Mouse (Mus musculus) left cerebral cortex, postnatal 10 days (tissue): ENCODE data around the gene 4933412E24Rik. TPM values are rescaled to one million over a fixed set of nuclear protein-coding genes. Genes with fewer than 3 reads are reported as not detected.
A peak's percentile ranks its signal among the peaks of the same experiment; 100 is the strongest.

Source experiments
- DNase-seq, 2 experiments: peaks; one replicate each; pipeline ENCODE4 v3.0.0; 2021 to 2022; ENCODE audit warnings: low spot score in 2 of 2, mixed read lengths in 1 of 2; ENCODE audit errors: extremely low spot score in 1 of 2
- intact Hi-C: fragments of 180-260 bp; cut with DNase I; formaldehyde crosslinking; loops from one replicate; pipeline ENCODE4 v1.15.1; 2025
- total RNA-seq, 2 experiments: library from RNA; stranded (reverse); gene quantifications; 2 replicates each; pipeline ENCODE4 v1.2.3; 2021

4933412E24Rik gene
- not detected for total RNA-seq

DNA sequence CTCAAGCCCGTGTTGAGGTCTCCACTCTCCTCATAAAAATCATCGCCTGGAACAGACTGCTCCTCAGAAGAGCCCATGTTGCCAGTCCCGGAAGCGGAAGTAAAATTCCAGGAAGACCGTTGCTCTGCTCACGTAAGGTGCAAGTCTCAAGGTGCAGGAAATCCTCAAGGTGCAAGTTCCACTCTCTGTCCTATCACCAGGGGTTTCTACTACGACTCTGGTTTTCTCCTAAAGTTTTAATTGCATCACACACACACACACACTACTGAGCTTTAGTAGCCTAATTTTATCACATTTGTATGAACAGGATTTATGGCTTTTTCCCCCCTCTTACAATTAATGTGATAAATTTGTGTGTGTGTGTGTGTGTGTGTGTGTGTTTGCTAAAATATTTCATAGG is at the start of gene 4933412E24Rik:
Gene 4933412E24Rik, minus strand, starts transcription at position 101 of the 400 bp plus-strand sequence.
- DNase-seq: no peak
- intact Hi-C loops: no loop called here

- intact Hi-C loops: no loop called here
- no peak for DNase-seq
Measured at GRCm38 (mm10) chr15:60030728-60031127, 14.3 kb upstream of the 4933412E24Rik start.

- no peak for DNase-seq
- intact Hi-C loops: no loop called here
Measured at GRCm38 (mm10) chr15:60021256-60021655, 4.8 kb upstream of the 4933412E24Rik start.

DNA sequence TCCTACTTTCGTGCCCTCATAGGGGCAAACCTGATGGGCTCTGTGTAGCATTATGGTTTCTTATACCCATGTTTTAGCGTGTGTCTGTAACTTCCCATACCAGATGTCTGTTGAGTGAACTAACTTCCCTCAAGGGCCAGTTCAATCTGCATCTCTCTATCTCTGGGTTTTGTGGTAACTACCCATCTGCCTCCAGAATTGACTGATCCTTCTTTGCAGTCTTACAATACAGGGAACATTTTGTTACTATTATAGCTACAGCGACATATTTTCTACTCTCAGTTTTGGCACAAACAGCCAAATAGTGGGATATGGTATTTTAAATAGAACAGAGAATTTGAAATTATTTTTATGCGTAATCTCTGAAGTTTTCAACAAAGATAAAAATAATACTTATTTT is 6.2 kb downstream of the 4933412E24Rik start:
- intact Hi-C loops: no loop called here
- DNase-seq: peak in 1 of 2 experiments; percentile 3

- intact Hi-C loops: no loop called here
- DNase-seq: no peak
Measured at GRCm38 (mm10) chr15:60009610-60010009, 6.8 kb downstream of the 4933412E24Rik start.

- intact Hi-C loops: no loop called here
Measured at GRCm38 (mm10) chr15:59983777-59984176, 32.6 kb downstream of the 4933412E24Rik start.

DNA sequence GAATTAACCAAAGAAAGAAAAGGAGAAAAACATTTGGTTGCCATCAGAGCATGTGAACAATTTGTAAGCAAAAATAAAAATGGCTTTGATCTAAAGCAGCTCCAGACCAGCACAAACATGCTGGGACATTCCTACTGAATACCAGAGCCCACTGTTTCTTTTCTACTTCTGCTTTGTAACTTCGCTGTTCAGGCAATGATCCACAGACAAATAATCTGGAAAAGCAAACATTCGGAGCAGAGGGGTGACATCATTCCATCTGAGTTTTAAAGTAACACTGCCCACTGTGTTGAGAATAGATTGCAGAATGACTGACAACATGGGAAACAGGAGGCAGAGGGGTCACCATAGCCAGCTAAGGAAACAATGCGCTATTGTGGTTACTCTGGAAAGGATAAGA is 41.1 kb downstream of the 4933412E24Rik start:
- DNase-seq: no peak
- intact Hi-C loops: no loop called here

More at GRCm38 (mm10) chr15:59983777-59984176, 32.6 kb downstream of the 4933412E24Rik start:
- DNase-seq: no peak

DNA sequence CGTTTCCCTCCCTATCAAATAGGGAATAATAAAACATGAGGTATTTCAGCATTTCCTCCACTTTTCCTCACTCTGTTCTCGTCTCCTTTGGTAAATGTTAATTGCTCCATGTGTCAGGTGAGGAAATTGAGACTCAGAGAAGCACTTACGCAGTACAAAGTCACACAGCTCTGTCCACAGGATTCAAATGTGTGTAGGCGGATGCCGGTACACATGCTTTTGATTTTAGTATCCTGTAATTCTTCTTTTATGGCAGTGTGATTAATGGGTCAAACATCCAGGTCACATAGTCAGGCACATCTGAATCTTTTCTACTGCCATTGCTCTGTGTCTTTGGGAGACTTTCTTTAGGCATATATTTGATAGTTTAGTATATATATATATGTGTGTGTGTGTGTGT is 41.8 kb downstream of the 4933412E24Rik start:
- no peak for DNase-seq
- intact Hi-C loops: no loop called here

GRCm38 (mm10) chr15:59973651-59974519 is 42.5 kb downstream of the 4933412E24Rik start:
- no peak for DNase-seq
- intact Hi-C loops: no loop called here
